Mouse (Mus musculus) lung, postnatal 25 days (tissue): ENCODE measurements around the gene Saxo1.

Experiments
- DNase-seq: peaks from one replicate; pipeline ENCODE4 v3.0.0; 2022; ENCODE audit warnings: low spot score

Saxo1 gene

GRCm38 (mm10) chr4:86527162-86528136 is 30.7 kb downstream of the Saxo1 start:
- no peak for DNase-seq

GRCm38 (mm10) chr4:86524483-86524882 is 33.6 kb downstream of the Saxo1 start:
- DNase-seq: no peak

GRCm38 (mm10) chr4:86523771-86524170 is 34.4 kb downstream of the Saxo1 start:
- no peak for DNase-seq

GRCm38 (mm10) chr4:86520695-86521094 is 37.4 kb downstream of the Saxo1 start:
- no peak for DNase-seq

GRCm38 (mm10) chr4:86519953-86520352 is 38.2 kb downstream of the Saxo1 start:
- no peak for DNase-seq

GRCm38 (mm10) chr4:86504656-86505055 is 53.5 kb downstream of the Saxo1 start:
- no peak for DNase-seq

- DNase-seq: no peak
Measured at GRCm38 (mm10) chr4:86499561-86499960, 58.6 kb downstream of the Saxo1 start.

- peak; percentile 26 for DNase-seq
Measured at GRCm38 (mm10) chr4:86498754-86499153, 59.4 kb downstream of the Saxo1 start.

GRCm38 (mm10) chr4:86489128-86489527 is 69.0 kb downstream of the Saxo1 start:
- no peak for DNase-seq

- no peak for DNase-seq
Measured at GRCm38 (mm10) chr4:86486901-86487300, 71.2 kb downstream of the Saxo1 start.

- DNase-seq: no peak
Measured at GRCm38 (mm10) chr4:86486491-86486890, 71.6 kb downstream of the Saxo1 start.

GRCm38 (mm10) chr4:86485052-86485451 is 73.1 kb downstream of the Saxo1 start:
- DNase-seq: no peak

GRCm38 (mm10) chr4:86483686-86484085 is 74.4 kb downstream of the Saxo1 start:
- DNase-seq: no peak

- no peak for DNase-seq
Measured at GRCm38 (mm10) chr4:86483013-86483615, 75.0 kb downstream of the Saxo1 start.

GRCm38 (mm10) chr4:86480891-86481290 is 77.2 kb downstream of the Saxo1 start:
- DNase-seq: no peak

- DNase-seq: no peak
Measured at GRCm38 (mm10) chr4:86464808-86465207, 93.3 kb downstream of the Saxo1 start.

GRCm38 (mm10) chr4:86450468-86450867 is 107.7 kb downstream of the Saxo1 start:
- no peak for DNase-seq

GRCm38 (mm10) chr4:86436336-86436735 is 121.8 kb downstream of the Saxo1 start:
- peak; percentile 47 for DNase-seq

- DNase-seq: no peak
Measured at GRCm38 (mm10) chr4:86435631-86436030, 122.5 kb downstream of the Saxo1 start.

- DNase-seq: no peak
Measured at GRCm38 (mm10) chr4:86428091-86428745, 129.9 kb downstream of the Saxo1 start.

GRCm38 (mm10) chr4:86427312-86427711 is 130.8 kb downstream of the Saxo1 start:
- no peak for DNase-seq

GRCm38 (mm10) chr4:86426549-86426948 is 131.6 kb downstream of the Saxo1 start:
- DNase-seq: no peak

- no peak for DNase-seq
Measured at GRCm38 (mm10) chr4:86425581-86425980, 132.5 kb downstream of the Saxo1 start.
